Mouse (Mus musculus) CH12.LX (cell line): ENCODE measurements at regions not wholly inside any gene's neighbourhood (a gene's known extent, or its start where the extent isn't known, plus 50 kb on each side); places are given as distances from the start of the nearest gene placed in this dataset.

ENCODE experiments used
- DNase-seq: peaks from one replicate; pipeline ENCODE4 v3.0.0-alpha.2; 2013; ENCODE audit errors: extremely low read depth
- H3K27ac ChIP-seq: 2 replicates; pipeline ENCODE4 v1.5.1; 2012; ENCODE audit warnings: low read depth, mild to moderate bottlenecking, control low read depth, moderate library complexity; ENCODE audit not compliant: insufficient read depth
- H3K27me3 ChIP-seq: replicated peaks from 2 replicates; pipeline ENCODE3; 2012; ENCODE audit warnings: inconsistent platforms
- H3K36me3 ChIP-seq, 2 experiments: replicated peaks in 1 of 2; 2 replicates each; pipeline versions ENCODE3 to v1.6.1; 2012; ENCODE audit warnings: inconsistent platforms in 1 of 2, low read length in 1 of 2, mild to moderate bottlenecking in 1 of 2, mixed read lengths in 1 of 2, moderate library complexity in 1 of 2; ENCODE audit not compliant: control insufficient read depth in 1 of 2, insufficient read depth in 1 of 2
- H3K4me1 ChIP-seq, 2 experiments: 2 replicates each; pipeline ENCODE4 v1.6.1; 2012; ENCODE audit warnings: inconsistent platforms in 1 of 2, moderate library complexity in 1 of 2; ENCODE audit not compliant: insufficient read depth in 2 of 2, control insufficient read depth in 1 of 2
- H3K4me2 ChIP-seq: 2 replicates; pipeline ENCODE4 v1.6.1; 2012; ENCODE audit warnings: low read depth, mild to moderate bottlenecking, control low read depth; ENCODE audit not compliant: poor library complexity, insufficient read depth, severe bottlenecking
- H3K4me3 ChIP-seq, 3 experiments: fragments of 150-350 bp in 1 of 3; sonication (generic) in 1 of 3; replicated peaks in 1 of 3; 2 replicates each; pipeline versions ENCODE3 to v1.5.1; 2011 to 2012; ENCODE audit warnings: low read depth in 2 of 3, low read length in 2 of 3, mild to moderate bottlenecking in 2 of 3, moderate library complexity in 2 of 3, control low read depth in 1 of 3, improper control_type of control experiment in 1 of 3, inconsistent platforms in 1 of 3, mixed read lengths in 1 of 3; ENCODE audit not compliant: poor library complexity in 1 of 3
- H3K79me2 ChIP-seq: replicated peaks from 2 replicates; pipeline ENCODE4 v1.6.1; 2012; ENCODE audit warnings: mild to moderate bottlenecking, moderate library complexity; ENCODE audit not compliant: control insufficient read depth, poor library complexity, insufficient read depth, severe bottlenecking; ENCODE audit errors: extremely low read depth
- H3K9ac ChIP-seq: 2 replicates; pipeline ENCODE4 v1.6.1; 2012; ENCODE audit warnings: low read depth, mild to moderate bottlenecking, control low read depth, moderate library complexity; ENCODE audit not compliant: insufficient read depth
- H3K9me3 ChIP-seq: replicated peaks from 2 replicates; pipeline ENCODE3; 2012; ENCODE audit warnings: low read length, inconsistent platforms, mixed read lengths
- BHLHE40 ChIP-seq: IDR thresholded peaks from 2 replicates; pipeline ENCODE4 v1.6.1; 2011; ENCODE audit warnings: mild to moderate bottlenecking, low read depth, low read length, improper control_type of control experiment
- CHD1 ChIP-seq: IDR thresholded peaks from 2 replicates; pipeline ENCODE4 v1.6.1; 2012; ENCODE audit warnings: low read depth, low read length, improper control_type of control experiment, inconsistent platforms
- CHD2 ChIP-seq: IDR thresholded peaks from 2 replicates; pipeline ENCODE4 v1.6.1; 2011; ENCODE audit warnings: low read length, improper control_type of control experiment
- ELF1 ChIP-seq: IDR thresholded peaks from 2 replicates; pipeline ENCODE4 v1.6.1; 2014; ENCODE audit warnings: low read depth, mild to moderate bottlenecking, inconsistent platforms, low read length, improper control_type of control experiment
- ETS1 ChIP-seq: conservative IDR thresholded peaks from 2 replicates; pipeline ENCODE4 v1.6.1; 2012; ENCODE audit warnings: low read depth, mild to moderate bottlenecking, inconsistent platforms, low read length, improper control_type of control experiment, moderate library complexity
- JUN ChIP-seq: IDR thresholded peaks from 2 replicates; pipeline ENCODE4 v1.6.1; 2011; ENCODE audit warnings: low read depth, mild to moderate bottlenecking, low read length, improper control_type of control experiment, moderate library complexity; ENCODE audit not compliant: insufficient read depth
- MAFK ChIP-seq: IDR thresholded peaks from 2 replicates; pipeline ENCODE4 v1.6.1; 2011; ENCODE audit warnings: low read length, improper control_type of control experiment; ENCODE audit not compliant: insufficient replicate concordance
- MAX ChIP-seq: IDR thresholded peaks from 2 replicates; pipeline ENCODE4 v1.6.1; 2011; ENCODE audit warnings: low read length, improper control_type of control experiment
- MXI1 ChIP-seq: IDR thresholded peaks from 2 replicates; pipeline ENCODE4 v1.6.1; 2011; ENCODE audit warnings: mild to moderate bottlenecking, low read depth, low read length, improper control_type of control experiment
- MYC ChIP-seq: IDR thresholded peaks from 2 replicates; pipeline ENCODE4 v1.6.1; 2011; ENCODE audit warnings: low read depth, mild to moderate bottlenecking, improper control_type of control experiment, low read length
- NELFE ChIP-seq: IDR thresholded peaks from 2 replicates; pipeline ENCODE4 v1.6.1; 2011; ENCODE audit warnings: low read depth, low read length, improper control_type of control experiment
- PAX5 ChIP-seq: IDR thresholded peaks from 2 replicates; pipeline ENCODE4 v1.6.1; 2012; ENCODE audit warnings: low read length, inconsistent platforms, mixed read lengths
- POLR2A ChIP-seq: IDR thresholded peaks from 2 replicates; pipeline ENCODE4 v1.6.1; 2011; ENCODE audit warnings: low read depth, mild to moderate bottlenecking, improper control_type of control experiment, low read length
- POLR2AphosphoS2 ChIP-seq: IDR thresholded peaks from 2 replicates; pipeline ENCODE4 v1.6.1; 2011; ENCODE audit warnings: low read depth, low read length, improper control_type of control experiment
- RAD21 ChIP-seq: IDR thresholded peaks from 2 replicates; pipeline ENCODE4 v1.6.1; 2011; ENCODE audit warnings: low read depth, mild to moderate bottlenecking, low read length, improper control_type of control experiment, moderate library complexity
- RCOR1 ChIP-seq: conservative IDR thresholded peaks from 2 replicates; pipeline ENCODE4 v1.6.1; 2012; ENCODE audit warnings: low read depth, mild to moderate bottlenecking, inconsistent platforms, low read length, improper control_type of control experiment
- SIN3A ChIP-seq: IDR thresholded peaks from 2 replicates; pipeline ENCODE4 v1.6.1; 2012; ENCODE audit warnings: low read length, improper control_type of control experiment, inconsistent platforms
- SMC3 ChIP-seq: IDR thresholded peaks from 2 replicates; pipeline ENCODE4 v1.6.1; 2011; ENCODE audit warnings: low read depth, low read length, improper control_type of control experiment
- UBTF ChIP-seq: IDR thresholded peaks from 2 replicates; pipeline ENCODE4 v1.6.1; 2012; ENCODE audit warnings: low read depth, mild to moderate bottlenecking, inconsistent platforms, low read length, improper control_type of control experiment, moderate library complexity
- USF1 ChIP-seq: IDR thresholded peaks from 2 replicates; pipeline ENCODE4 v1.6.1; 2014; ENCODE audit warnings: low read depth, mild to moderate bottlenecking, inconsistent platforms, low read length, improper control_type of control experiment
- USF2 ChIP-seq: conservative IDR thresholded peaks from 2 replicates; pipeline ENCODE4 v1.6.1; 2011; ENCODE audit warnings: low read depth, low read length, improper control_type of control experiment
- dilution Hi-C: fragments of 300-500 bp; cut with MboI; formaldehyde crosslinking; loops from 2 replicates; pipeline ENCODE4 v1.14.3; 2020; ENCODE audit warnings: low sequenced_read_pairs; ENCODE audit not compliant: extremely low pct_unique_long_range_greater_than_20kb, extremely low pct_ligation_motif_present
- in situ Hi-C: fragments of 300-500 bp; cut with MboI; formaldehyde crosslinking; loops from 3 replicates; pipeline ENCODE4 v1.14.3; 2019; ENCODE audit warnings: low sequenced_read_pairs, low pct_ligation_motif_present, low pct_unique_long_range_greater_than_20kb, mixed read lengths

- Histone ChIP-seq H3K9me3 (no peaks in the 10 kb centered on the region), H3K79me2 (no peaks in the 10 kb centered on the region), H3K4me1 (peaks cover 0 to 8% of the 10 kb centered on the region in 2 experiments; a peak in 2 of 4 replicates), H3K4me2 (no peak overlapping the region), H3K9ac (no peak overlapping the region), H3K27me3 (no peaks in the 10 kb centered on the region), H3K36me3 (no peaks in the 10 kb centered on the region), H3K4me3 (no peak overlapping the region), H3K27ac (no peak overlapping the region)
- dilution Hi-C loops, result no loop called here
- no peak for TF ChIP-seq RAD21
- TF ChIP-seq ETS1, result no peak
- TF ChIP-seq RCOR1, result no peak
- no peak for TF ChIP-seq MXI1
- TF ChIP-seq UBTF, result no peak
- no peak for TF ChIP-seq BHLHE40
- no peak for TF ChIP-seq NELFE
- TF ChIP-seq SIN3A, result no peak
- TF ChIP-seq SMC3, result no peak
- TF ChIP-seq MAX, result no peak
- no peak for TF ChIP-seq POLR2A
- no peak for TF ChIP-seq POLR2AphosphoS2
- no peak for TF ChIP-seq ELF1
- in situ Hi-C loops, result no loop called here
- DNase-seq, result no peak
These were observed 132.7 kb upstream of the Cdkn3 start for GRCm38 (mm10) chr14:46627690-46628089.

GRCm38 (mm10) chr14:46625760-46626159 is 134.6 kb upstream of the Cdkn3 start:
- Histone ChIP-seq H3K27ac (no peak overlapping the region), H3K4me2 (no peak overlapping the region), H3K9me3 (no peaks in the 10 kb centered on the region), H3K9ac (no peak overlapping the region), H3K4me3 (no peak overlapping the region), H3K27me3 (no peaks in the 10 kb centered on the region), H3K36me3 (no peaks in the 10 kb centered on the region), H3K79me2 (no peaks in the 10 kb centered on the region), H3K4me1 (peaks cover 0 to 8% of the 10 kb centered on the region in 2 experiments; a peak in 2 of 4 replicates)
- in situ Hi-C loops (no loop called here), dilution Hi-C loops (no loop called here)
- TF ChIP-seq USF2 (no peak), MYC (no peak), CHD1 (no peak), MAFK (no peak), CHD2 (no peak), ELF1 (no peak), NELFE (no peak), PAX5 (no peak), USF1 (no peak), JUN (no peak)
- no peak for DNase-seq
